Mouse (Mus musculus) intestine, embryonic 14.5 days (tissue): ENCODE measurements at regions not wholly inside any gene's neighbourhood (a gene's known extent, or its start where the extent isn't known, plus 50 kb on each side); places are given as distances from the start of the nearest gene placed in this dataset.

Source experiments
- ATAC-seq: fragments of 200-750 bp; cut with Nextera tagmentation; replicated peaks from 2 replicates; pipeline ENCODE4 v1.8.0; 2017; ENCODE audit warnings: low read depth, moderate number of reproducible peaks, moderate TSS enrichment, moderate library complexity; ENCODE audit not compliant: low FRiP score, low TSS enrichment
- DNase-seq: peaks from one replicate; pipeline ENCODE4 v3.0.0-alpha.2; 2018; ENCODE audit warnings: low spot score
- H3K27ac ChIP-seq: fragments of 300-500 bp; sonication (generic); 2 replicates; pipeline ENCODE4 v1.5.1; 2014; ENCODE audit warnings: low read depth, mild to moderate bottlenecking, control low read depth
- H3K27me3 ChIP-seq: fragments of 300-500 bp; sonication (generic); replicated peaks from 2 replicates; pipeline ENCODE4 v1.6.1; 2014; ENCODE audit warnings: low read length, control low read depth; ENCODE audit not compliant: control insufficient read depth, insufficient read depth
- H3K36me3 ChIP-seq: fragments of 300-500 bp; sonication (generic); 2 replicates; pipeline ENCODE4 v1.6.1; 2014; ENCODE audit warnings: low read length, control low read depth; ENCODE audit not compliant: control insufficient read depth, insufficient read depth
- H3K4me1 ChIP-seq: fragments of 300-500 bp; sonication (generic); replicated peaks from 2 replicates; pipeline ENCODE4 v1.6.1; 2014; ENCODE audit warnings: low read length, control low read depth, mixed read lengths; ENCODE audit not compliant: control insufficient read depth, insufficient read depth
- H3K4me2 ChIP-seq: fragments of 300-500 bp; sonication (generic); 2 replicates; pipeline ENCODE4 v1.6.1; 2014; ENCODE audit warnings: low read length
- H3K4me3 ChIP-seq: fragments of 300-500 bp; sonication (generic); 2 replicates; pipeline ENCODE4 v1.5.1; 2014; ENCODE audit warnings: low read depth, low read length, control low read depth, mixed read lengths
- H3K9ac ChIP-seq: fragments of 300-500 bp; sonication (generic); 2 replicates; pipeline ENCODE4 v1.6.1; 2014; ENCODE audit warnings: mild to moderate bottlenecking, low read length
- H3K9me3 ChIP-seq: fragments of 300-500 bp; sonication (generic); 2 replicates; pipeline ENCODE4 v1.6.1; 2016; ENCODE audit warnings: low read length, control low read depth; ENCODE audit not compliant: control insufficient read depth
- WGBS: fragments of 180-500 bp; shearing (Covaris S2); extraction: QIAGEN DNeasy Blood & Tissue Kit; methylation state at CpG from one replicate; pipeline ENCODE4 v1.1.7; 2014; 5-methylcytosine and 5-hydroxymethylcytosine counted together

GRCm38 (mm10) chr2:8690846-8691643 is 1181.7 kb upstream of the Celf2 start:
- DNase-seq (no peak), ATAC-seq (no peak)
- Histone ChIP-seq H3K4me2 (no peak overlapping the region), H3K27ac (no peak overlapping the region), H3K36me3 (no peaks in the 10 kb centered on the region), H3K4me1 (no peaks in the 10 kb centered on the region), H3K4me3 (no peak overlapping the region), H3K27me3 (no peaks in the 10 kb centered on the region), H3K9me3 (no peaks in the 10 kb centered on the region), H3K9ac (no peak overlapping the region)
- 50% methylated on average over 8 of the region's 8 CpGs for WGBS

GRCm38 (mm10) chr2:8729306-8729705 is 1151.7 kb upstream of the 4930412O13Rik start:
- Histone ChIP-seq H3K27ac (no peak overlapping the region), H3K9ac (no peak overlapping the region), H3K4me3 (no peak overlapping the region), H3K27me3 (no peaks in the 10 kb centered on the region), H3K4me2 (no peak overlapping the region), H3K9me3 (no peaks in the 10 kb centered on the region), H3K36me3 (no peaks in the 10 kb centered on the region), H3K4me1 (no peaks in the 10 kb centered on the region)
- ATAC-seq (no peak), DNase-seq (no peak)
- WGBS: 56% methylated on average over 8 of the region's 8 CpGs

- Histone ChIP-seq H3K27ac (no peak overlapping the region), H3K36me3 (no peaks in the 10 kb centered on the region), H3K4me1 (no peaks in the 10 kb centered on the region), H3K27me3 (no peaks in the 10 kb centered on the region), H3K9me3 (no peaks in the 10 kb centered on the region), H3K9ac (no peak overlapping the region), H3K4me3 (no peak overlapping the region), H3K4me2 (no peak overlapping the region)
- DNase-seq: no peak
- WGBS: 3% methylated on average over 1 of the region's 1 CpGs
- ATAC-seq: no peak
These were observed 1126.9 kb upstream of the 4930412O13Rik start for GRCm38 (mm10) chr2:8754142-8754541.

GRCm38 (mm10) chr2:8756546-8756945 is 1124.5 kb upstream of the 4930412O13Rik start:
- H3K9me3 ChIP-seq: no peaks in the 10 kb centered on the region
- 44% methylated on average over 4 of the region's 4 CpGs for WGBS
- no peak overlapping the region for H3K27ac ChIP-seq
- no peaks in the 10 kb centered on the region for H3K4me1 ChIP-seq
- no peaks in the 10 kb centered on the region for H3K27me3 ChIP-seq
- H3K4me3 ChIP-seq: no peak overlapping the region
- ATAC-seq: no peak
- no peaks in the 10 kb centered on the region for H3K36me3 ChIP-seq
- DNase-seq: no peak
- H3K9ac ChIP-seq: no peak overlapping the region
- no peak overlapping the region for H3K4me2 ChIP-seq

GRCm38 (mm10) chr2:8770636-8771035 is 1110.4 kb upstream of the 4930412O13Rik start:
- no peaks in the 10 kb centered on the region for H3K4me1 ChIP-seq
- 76% methylated on average over 4 of the region's 4 CpGs for WGBS
- no peaks in the 10 kb centered on the region for H3K36me3 ChIP-seq
- DNase-seq: no peak
- no peak for ATAC-seq
- no peak overlapping the region for H3K4me2 ChIP-seq
- H3K27ac ChIP-seq: no peak overlapping the region
- no peaks in the 10 kb centered on the region for H3K9me3 ChIP-seq
- no peak overlapping the region for H3K9ac ChIP-seq
- no peak overlapping the region for H3K4me3 ChIP-seq
- no peaks in the 10 kb centered on the region for H3K27me3 ChIP-seq

- Histone ChIP-seq H3K27me3 (no peaks in the 10 kb centered on the region), H3K36me3 (no peaks in the 10 kb centered on the region), H3K9ac (no peak overlapping the region), H3K4me1 (no peaks in the 10 kb centered on the region), H3K27ac (no peak overlapping the region), H3K4me3 (no peak overlapping the region), H3K9me3 (no peaks in the 10 kb centered on the region), H3K4me2 (no peak overlapping the region)
- WGBS: 82% methylated on average over 7 of the region's 7 CpGs
- no peak for ATAC-seq
- DNase-seq: no peak
These were observed 1099.7 kb upstream of the 4930412O13Rik start for GRCm38 (mm10) chr2:8781152-8781935.

- Histone ChIP-seq H3K4me1 (no peaks in the 10 kb centered on the region), H3K27ac (no peak overlapping the region), H3K36me3 (no peaks in the 10 kb centered on the region), H3K27me3 (no peaks in the 10 kb centered on the region), H3K4me3 (no peak overlapping the region), H3K4me2 (no peak overlapping the region), H3K9me3 (no peaks in the 10 kb centered on the region), H3K9ac (no peak overlapping the region)
- ATAC-seq: no peak
- DNase-seq: no peak
- 86% methylated on average over 2 of the region's 2 CpGs for WGBS
These were observed 1098.8 kb upstream of the 4930412O13Rik start for GRCm38 (mm10) chr2:8782225-8782624.

- Histone ChIP-seq H3K27ac (no peak overlapping the region), H3K4me3 (no peak overlapping the region), H3K9ac (no peak overlapping the region), H3K27me3 (no peaks in the 10 kb centered on the region), H3K9me3 (no peaks in the 10 kb centered on the region), H3K36me3 (no peaks in the 10 kb centered on the region), H3K4me1 (no peaks in the 10 kb centered on the region), H3K4me2 (no peak overlapping the region)
- no peak for DNase-seq
- ATAC-seq: no peak
- WGBS: 36% methylated on average over 3 of the region's 3 CpGs
These were observed 1079.0 kb upstream of the 4930412O13Rik start for GRCm38 (mm10) chr2:8802061-8802460.
